Mouse (Mus musculus): ENCODE measurements around the gene Smg9. TPM values are rescaled to one million over a fixed set of nuclear protein-coding genes. Genes with fewer than 3 reads are reported as not detected.
A peak's percentile ranks its signal among the peaks of the same experiment; 100 is the strongest.

Smg9 gene
- polyA plus RNA-seq, 1 experiment from 2014 or later: 38.2 TPM

DNA sequence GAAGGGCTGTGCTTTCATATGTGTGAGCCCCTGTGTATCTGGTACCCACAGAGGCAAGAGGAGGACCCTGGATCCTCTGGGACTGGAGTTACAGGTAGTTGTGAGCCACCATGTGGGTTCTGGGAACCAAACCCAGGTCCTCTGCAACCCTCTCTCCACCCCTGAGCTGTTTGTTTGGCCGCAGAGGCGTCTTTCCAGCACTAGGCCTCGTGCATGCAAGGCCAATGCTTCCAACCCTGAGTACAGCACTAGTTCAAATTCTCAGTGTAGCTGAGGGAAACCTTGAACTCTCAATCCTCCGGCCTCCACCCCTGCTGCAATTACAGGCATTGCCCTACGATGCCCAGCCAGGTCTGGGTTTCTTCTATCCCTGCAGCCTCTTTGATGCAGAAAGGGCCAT lies 29.3 kb downstream of the Smg9 start:
- no peak overlapping the region for H3K27ac ChIP-seq (ENCODE audit: low read depth, low read length)
- WGBS: 92% methylated on average over 5 of the region's 5 CpGs
- H3K9me3 ChIP-seq (ENCODE audit: control insufficient read depth, low read length): peaks cover 4% of the 10 kb centered on the region; the same call in 1 of the 2 replicates
- ATAC-seq: no peak
- no peaks in the 10 kb centered on the region for H3K27me3 ChIP-seq (replicated peaks; ENCODE audit: control insufficient read depth, insufficient read depth, low read length)
- H3K4me1 ChIP-seq (ENCODE audit: control insufficient read depth, insufficient read depth, low read depth, low read length): peaks cover 6% of the 10 kb centered on the region
- H3K9ac ChIP-seq (ENCODE audit: low read depth, low read length): no peak overlapping the region
- no peaks in the 10 kb centered on the region for H3K36me3 ChIP-seq (ENCODE audit: control insufficient read depth, insufficient read depth, low read length)
- no peak overlapping the region for H3K4me2 ChIP-seq (ENCODE audit: low read length)
- no peak overlapping the region for H3K4me3 ChIP-seq (ENCODE audit: low read length)

DNA sequence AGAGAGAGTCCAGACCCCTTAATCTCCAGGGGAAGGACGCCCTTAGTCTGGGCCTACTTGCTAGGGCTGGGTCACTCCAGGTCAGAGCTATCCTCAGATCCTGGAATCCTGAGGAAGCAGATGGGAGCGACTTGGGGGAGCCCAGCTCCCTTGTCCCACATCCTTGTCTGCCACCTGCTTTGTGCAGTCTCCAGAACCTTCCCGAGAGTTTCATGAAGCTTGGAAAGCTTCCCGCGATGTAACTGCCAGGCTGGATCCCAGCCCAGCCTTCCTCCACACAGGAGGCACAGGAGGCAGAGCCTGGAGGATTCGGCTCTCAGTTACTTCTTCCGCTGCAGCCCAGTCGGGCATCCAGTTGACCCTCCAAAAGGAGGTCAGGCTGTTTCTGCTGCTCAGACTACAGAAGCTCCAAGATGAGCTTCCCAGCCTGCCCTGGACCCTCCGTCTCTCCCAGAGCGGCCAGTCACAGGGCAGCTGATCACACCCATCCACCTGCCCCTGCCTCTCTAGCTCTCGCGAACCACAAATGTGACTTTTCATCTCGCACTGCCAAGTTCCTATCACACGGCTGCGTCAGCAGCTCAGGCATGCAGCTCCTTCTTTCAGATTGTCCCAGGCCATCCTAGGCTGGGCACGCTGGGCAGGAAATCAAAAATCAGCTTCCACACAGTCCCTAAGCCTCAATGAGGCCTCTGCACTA lies 30.1 kb downstream of the Smg9 start:
- H3K9me3 ChIP-seq (ENCODE audit: control insufficient read depth, low read length): peaks cover 4% of the 10 kb centered on the region; the same call in 1 of the 2 replicates
- no peak overlapping the region for H3K4me3 ChIP-seq (ENCODE audit: low read length)
- peak overlapping the region; percentile 67; the same call in 1 of the 2 replicates for H3K27ac ChIP-seq (ENCODE audit: low read depth, low read length)
- WGBS: 47% methylated on average over 16 of the region's 16 CpGs
- H3K27me3 ChIP-seq (replicated peaks; ENCODE audit: control insufficient read depth, insufficient read depth, low read length): no peaks in the 10 kb centered on the region
- H3K4me2 ChIP-seq (ENCODE audit: low read length): no peak overlapping the region
- ATAC-seq: peak; percentile 69
- H3K36me3 ChIP-seq (ENCODE audit: control insufficient read depth, insufficient read depth, low read length): no peaks in the 10 kb centered on the region
- H3K4me1 ChIP-seq (ENCODE audit: control insufficient read depth, insufficient read depth, low read depth, low read length): peaks cover 4% of the 10 kb centered on the region
- no peak overlapping the region for H3K9ac ChIP-seq (ENCODE audit: low read depth, low read length)

DNA sequence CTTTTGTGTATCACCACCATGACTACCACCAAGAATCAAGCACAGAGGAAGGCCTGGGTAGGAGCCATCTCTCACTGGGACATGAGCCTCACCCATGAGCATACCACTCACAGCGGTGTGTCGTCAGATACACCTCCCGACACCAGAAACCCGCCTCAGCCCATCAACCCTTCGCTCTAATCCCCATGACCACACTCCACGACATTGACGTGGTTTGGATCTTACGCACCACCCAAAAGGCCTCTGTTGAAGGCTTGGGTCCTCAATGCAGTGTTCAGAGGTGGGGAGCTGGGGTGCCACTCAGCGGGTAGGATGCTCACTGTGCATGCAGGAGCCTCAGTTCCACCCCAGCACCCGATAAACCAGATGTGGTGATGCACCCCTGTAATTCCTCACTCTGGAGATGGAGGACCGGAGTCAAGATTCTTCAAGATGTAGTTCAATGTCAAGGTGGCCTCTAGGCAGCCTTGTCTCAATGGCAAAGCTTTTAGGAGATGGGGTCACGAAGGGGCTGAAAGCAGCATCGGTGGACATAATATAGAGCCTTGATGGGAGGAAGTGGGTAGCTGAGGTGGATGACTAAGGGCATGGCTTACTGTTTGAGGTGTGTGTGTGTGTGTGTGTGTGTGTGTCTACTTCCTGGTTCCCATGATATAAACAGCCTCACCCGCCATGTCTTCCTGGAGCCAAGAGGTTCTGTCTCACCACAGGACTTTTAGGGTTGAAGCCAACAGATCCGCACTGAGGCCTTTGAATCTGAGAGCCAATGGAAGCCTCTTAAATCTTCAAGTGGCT lies 31.3 kb downstream of the Smg9 start:
- H3K9me3 ChIP-seq (ENCODE audit: control insufficient read depth, low read length): peaks cover 4% of the 10 kb centered on the region; the same call in 1 of the 2 replicates
- no peak overlapping the region for H3K27ac ChIP-seq (ENCODE audit: low read depth, low read length)
- H3K4me2 ChIP-seq (ENCODE audit: low read length): no peak overlapping the region
- H3K4me3 ChIP-seq (ENCODE audit: low read length): no peak overlapping the region
- 95% methylated on average over 15 of the region's 15 CpGs for WGBS
- no peaks in the 10 kb centered on the region for H3K27me3 ChIP-seq (replicated peaks; ENCODE audit: control insufficient read depth, insufficient read depth, low read length)
- ATAC-seq: no peak
- H3K36me3 ChIP-seq (ENCODE audit: control insufficient read depth, insufficient read depth, low read length): no peaks in the 10 kb centered on the region
- no peak overlapping the region for H3K9ac ChIP-seq (ENCODE audit: low read depth, low read length)
- peaks cover 4% of the 10 kb centered on the region; the same call in 1 of the 2 replicates for H3K4me1 ChIP-seq (ENCODE audit: control insufficient read depth, insufficient read depth, low read depth, low read length)

DNA sequence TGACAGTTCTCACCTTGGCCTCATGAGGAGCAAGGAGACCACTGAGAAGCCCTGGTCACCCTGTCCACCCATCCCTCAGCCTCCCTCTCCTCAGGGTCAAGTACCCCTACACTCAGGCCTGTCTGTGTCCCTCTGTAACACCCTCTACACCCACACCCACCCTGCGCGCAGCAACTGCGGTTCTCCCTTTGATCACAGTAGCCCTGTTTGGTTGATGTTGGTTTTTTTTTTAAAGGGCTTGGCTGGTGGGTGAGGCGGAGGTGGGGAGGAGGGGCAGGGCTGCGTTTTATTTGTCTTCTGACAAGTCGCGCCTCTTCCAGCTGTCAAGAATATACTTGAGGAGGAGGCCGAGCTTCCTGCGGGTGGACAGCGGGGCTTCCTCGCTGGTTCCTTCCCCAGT lies 32.3 kb downstream of the Smg9 start:
- no peak for ATAC-seq
- Histone ChIP-seq H3K4me2 (ENCODE audit: low read length) (no peak overlapping the region), H3K27me3 (replicated peaks; ENCODE audit: control insufficient read depth, insufficient read depth, low read length) (no peaks in the 10 kb centered on the region), H3K4me3 (ENCODE audit: low read length) (no peak overlapping the region), H3K36me3 (ENCODE audit: control insufficient read depth, insufficient read depth, low read length) (no peaks in the 10 kb centered on the region), H3K9ac (ENCODE audit: low read depth, low read length) (no peak overlapping the region), H3K9me3 (ENCODE audit: control insufficient read depth, low read length) (peaks cover 4% of the 10 kb centered on the region; the same call in 1 of the 2 replicates), H3K27ac (ENCODE audit: low read depth, low read length) (no peak overlapping the region), H3K4me1 (ENCODE audit: control insufficient read depth, insufficient read depth, low read depth, low read length) (peaks cover 4% of the 10 kb centered on the region; the same call in 1 of the 2 replicates)
- WGBS: 63% methylated on average over 11 of the region's 11 CpGs

DNA sequence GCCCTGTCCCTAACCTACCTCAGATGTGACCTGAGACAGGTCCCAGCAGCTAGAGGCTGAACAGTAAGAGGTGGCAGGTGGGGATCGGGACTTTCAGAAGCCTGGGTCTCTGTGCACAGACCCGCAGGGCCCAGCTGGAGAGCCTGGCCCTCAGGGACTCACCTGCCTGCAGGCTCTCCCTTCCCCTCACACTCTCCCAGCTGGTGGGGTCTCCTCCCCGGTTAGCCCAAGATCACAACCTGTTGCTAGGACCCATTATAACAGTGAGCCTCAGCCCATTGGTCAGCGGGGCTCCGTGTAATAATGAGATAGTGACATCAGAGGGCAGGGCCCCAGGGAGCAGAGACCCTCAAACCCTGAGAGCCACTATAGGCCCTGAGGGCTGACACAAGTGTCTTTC lies 35.9 kb downstream of the Smg9 start:
- Histone ChIP-seq H3K4me1 (ENCODE audit: control insufficient read depth, insufficient read depth, low read depth, low read length) (no peaks in the 10 kb centered on the region), H3K9me3 (ENCODE audit: control insufficient read depth, low read length) (peaks cover 4% of the 10 kb centered on the region; the same call in 1 of the 2 replicates), H3K27me3 (replicated peaks; ENCODE audit: control insufficient read depth, insufficient read depth, low read length) (no peaks in the 10 kb centered on the region), H3K4me2 (ENCODE audit: low read length) (no peak overlapping the region), H3K9ac (ENCODE audit: low read depth, low read length) (no peak overlapping the region), H3K36me3 (ENCODE audit: control insufficient read depth, insufficient read depth, low read length) (no peaks in the 10 kb centered on the region), H3K4me3 (ENCODE audit: low read length) (no peak overlapping the region), H3K27ac (ENCODE audit: low read depth, low read length) (no peak overlapping the region)
- 87% methylated on average over 5 of the region's 5 CpGs for WGBS
- ATAC-seq: no peak

DNA sequence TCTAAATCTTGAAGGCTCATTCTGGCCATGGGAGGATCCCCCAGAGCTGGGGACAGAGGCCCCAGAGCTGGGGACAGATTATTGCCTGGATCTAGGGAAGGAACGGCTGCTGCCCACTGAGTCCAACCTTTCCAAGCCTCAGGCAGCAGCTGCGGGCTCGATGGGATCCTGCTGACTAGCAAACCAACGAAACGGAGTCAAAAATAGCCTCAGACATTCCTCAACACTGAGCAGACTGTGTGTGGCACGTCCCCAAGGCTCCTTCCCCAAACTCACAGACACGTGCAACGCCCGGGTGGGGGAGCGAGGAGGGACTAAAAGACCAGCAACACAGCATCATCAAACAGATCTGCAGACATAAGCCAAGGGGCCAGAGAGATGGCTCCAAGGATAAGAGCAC lies 38.6 kb downstream of the Smg9 start:
- no peaks in the 10 kb centered on the region for H3K4me1 ChIP-seq (ENCODE audit: control insufficient read depth, insufficient read depth, low read depth, low read length)
- H3K36me3 ChIP-seq (ENCODE audit: control insufficient read depth, insufficient read depth, low read length): no peaks in the 10 kb centered on the region
- H3K4me2 ChIP-seq (ENCODE audit: low read length): no peak overlapping the region
- H3K27me3 ChIP-seq (replicated peaks; ENCODE audit: control insufficient read depth, insufficient read depth, low read length): no peaks in the 10 kb centered on the region
- H3K9me3 ChIP-seq (ENCODE audit: control insufficient read depth, low read length): no peaks in the 10 kb centered on the region
- ATAC-seq: no peak
- 71% methylated on average over 10 of the region's 10 CpGs for WGBS
- no peak overlapping the region for H3K27ac ChIP-seq (ENCODE audit: low read depth, low read length)
- H3K9ac ChIP-seq (ENCODE audit: low read depth, low read length): no peak overlapping the region
- H3K4me3 ChIP-seq (ENCODE audit: low read length): no peak overlapping the region

DNA sequence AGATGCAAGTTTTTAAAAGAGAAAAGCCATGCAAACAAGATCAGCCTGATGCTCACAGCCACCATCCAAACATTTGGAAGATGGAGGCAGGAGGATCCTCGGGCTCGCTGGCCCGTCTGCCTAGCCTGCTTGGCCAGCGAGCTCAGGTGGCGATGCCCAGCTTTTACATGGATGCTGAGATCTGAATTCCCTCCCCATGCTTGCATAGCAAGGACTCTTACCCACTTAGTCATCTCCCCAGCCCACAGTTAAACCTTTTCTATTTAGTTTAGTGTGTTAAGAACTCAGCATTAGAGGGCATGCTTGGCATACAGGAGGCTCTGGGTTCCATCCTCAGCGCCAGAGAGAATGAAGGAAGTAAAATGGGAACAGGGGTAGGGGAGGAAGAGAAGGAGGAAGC lies 39.8 kb downstream of the Smg9 start:
- 80% methylated on average over 6 of the region's 6 CpGs for WGBS
- no peak for ATAC-seq

DNA sequence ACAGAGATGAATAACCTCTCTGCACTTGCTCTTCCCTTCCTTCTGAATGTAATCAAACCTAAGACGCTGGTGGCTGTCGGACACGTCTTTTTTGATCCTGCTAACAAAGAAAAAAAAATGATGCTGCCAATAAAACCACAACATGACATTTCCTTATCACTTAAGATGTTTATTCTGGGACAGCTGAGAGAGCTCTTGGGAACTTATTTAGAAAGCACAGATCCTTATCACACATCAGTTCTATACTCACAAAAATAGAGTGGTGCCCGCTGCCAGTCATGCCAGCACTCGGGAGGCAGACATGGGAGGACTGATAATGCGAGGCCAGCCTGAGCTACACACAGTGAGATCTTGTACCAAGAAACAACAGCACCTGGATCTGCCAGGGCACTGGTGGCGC lies 40.5 kb downstream of the Smg9 start:
- 85% methylated on average over 7 of the region's 7 CpGs for WGBS
- ATAC-seq: no peak
- Histone ChIP-seq H3K9me3 (ENCODE audit: control insufficient read depth, low read length) (no peaks in the 10 kb centered on the region), H3K27me3 (replicated peaks; ENCODE audit: control insufficient read depth, insufficient read depth, low read length) (no peaks in the 10 kb centered on the region), H3K9ac (ENCODE audit: low read depth, low read length) (no peak overlapping the region), H3K4me1 (ENCODE audit: control insufficient read depth, insufficient read depth, low read depth, low read length) (no peaks in the 10 kb centered on the region), H3K4me2 (ENCODE audit: low read length) (no peak overlapping the region), H3K27ac (ENCODE audit: low read depth, low read length) (no peak overlapping the region), H3K36me3 (ENCODE audit: control insufficient read depth, insufficient read depth, low read length) (no peaks in the 10 kb centered on the region), H3K4me3 (ENCODE audit: low read length) (no peak overlapping the region)

More for the DNA sequence above, 39.8 kb downstream of the Smg9 start:
- no peaks in the 10 kb centered on the region for H3K27me3 ChIP-seq (replicated peaks; ENCODE audit: control insufficient read depth, insufficient read depth, low read length)
- H3K4me2 ChIP-seq (ENCODE audit: low read length): no peak overlapping the region
- no peaks in the 10 kb centered on the region for H3K36me3 ChIP-seq (ENCODE audit: control insufficient read depth, insufficient read depth, low read length)
- H3K9me3 ChIP-seq (ENCODE audit: control insufficient read depth, low read length): no peaks in the 10 kb centered on the region
- H3K4me3 ChIP-seq (ENCODE audit: low read length): no peak overlapping the region
- no peak overlapping the region for H3K27ac ChIP-seq (ENCODE audit: low read depth, low read length)
- no peak overlapping the region for H3K9ac ChIP-seq (ENCODE audit: low read depth, low read length)
- H3K4me1 ChIP-seq (ENCODE audit: control insufficient read depth, insufficient read depth, low read depth, low read length): no peaks in the 10 kb centered on the region

DNA sequence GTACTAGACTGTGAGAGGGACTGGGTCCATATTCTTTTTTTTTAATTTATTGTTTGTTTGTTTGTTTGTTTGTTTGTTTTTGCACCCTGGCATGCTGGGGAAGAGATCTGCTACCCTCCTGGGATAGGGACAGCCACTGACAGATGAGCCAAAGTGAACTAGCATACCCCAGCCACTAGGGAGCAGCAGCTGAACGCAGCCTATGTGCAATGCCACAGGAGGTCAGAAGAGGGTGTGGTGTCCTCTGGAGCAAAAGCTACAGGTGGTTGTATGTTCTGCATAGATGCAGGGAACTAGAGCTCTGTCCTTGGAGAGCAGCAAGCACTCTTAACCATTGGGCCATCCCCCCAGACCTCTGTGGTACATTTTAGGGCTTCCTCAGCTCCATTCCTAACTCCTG lies 42.4 kb downstream of the Smg9 start:
- Histone ChIP-seq H3K27me3 (replicated peaks; ENCODE audit: control insufficient read depth, insufficient read depth, low read length) (no peaks in the 10 kb centered on the region), H3K9ac (ENCODE audit: low read depth, low read length) (no peak overlapping the region), H3K36me3 (ENCODE audit: control insufficient read depth, insufficient read depth, low read length) (no peaks in the 10 kb centered on the region), H3K4me3 (ENCODE audit: low read length) (no peak overlapping the region), H3K27ac (ENCODE audit: low read depth, low read length) (no peak overlapping the region), H3K4me1 (ENCODE audit: control insufficient read depth, insufficient read depth, low read depth, low read length) (no peaks in the 10 kb centered on the region), H3K4me2 (ENCODE audit: low read length) (no peak overlapping the region), H3K9me3 (ENCODE audit: control insufficient read depth, low read length) (no peaks in the 10 kb centered on the region)
- ATAC-seq: no peak
- WGBS: 6% methylated on average over 1 of the region's 1 CpGs

Measured in hindbrain, embryonic 16.5 days (tissue).